8 mouse cellular contexts compared by ENCODE assay signal in genomic region chr19:6909507-6910289, GRCm38 (mm10). TPM values are rescaled to one million over a fixed set of nuclear protein-coding genes. Genes with fewer than 3 reads are reported as not detected.
DNase-seq lines count a peak whose midpoint lies in the region; ATAC-seq lines count a peak whose summit lies in the region.

Trmt112 (plus strand) TSS chr19:6909698.
Prdx5 (minus strand) TSS chr19:6910106.

- H3K27ac ChIP-seq in heart, embryonic 13.5 days (replicated peaks): peak within 1 kb of the TSS; percentile 98
- peak within 1 kb of the TSS; percentile 98 for H3K27ac ChIP-seq in liver, embryonic 12.5 days
- peak within 1 kb of the TSS; percentile 99 for H3K27ac ChIP-seq in stomach, embryonic 15.5 days

- peak; percentile 95 for DNase-seq in CD4-positive helper T cell, adult 2 months (ENCODE audit: low read depth, low spot score)
- peak; percentile 94 for DNase-seq in brain, embryonic 18.5 days (ENCODE audit: low read depth, low spot score)
- peak; percentile 96 for DNase-seq in kidney, postnatal 10 days
- DNase-seq in natural killer cell, adult 2 months (ENCODE audit: low spot score in 2 of 2): peak; percentile 88 to 90

- peak within 1 kb of the TSS; percentile 62 for H3K4me3 ChIP-seq in heart, embryonic 13.5 days
- peak within 1 kb of the TSS; percentile 78 for H3K4me3 ChIP-seq in liver, embryonic 12.5 days
- H3K4me3 ChIP-seq in stomach, embryonic 15.5 days (replicated peaks): peak within 1 kb of the TSS; percentile 59

- H3K4me1 ChIP-seq in heart, embryonic 13.5 days: peaks cover 27% of the 10 kb centered on the region
- peaks cover 41% of the 10 kb centered on the region for H3K4me1 ChIP-seq in liver, embryonic 12.5 days
- H3K4me1 ChIP-seq in stomach, embryonic 15.5 days: peaks cover 23% of the 10 kb centered on the region

- H3K27me3 ChIP-seq in heart, embryonic 13.5 days (replicated peaks): no peaks in the 10 kb centered on the region
- no peaks in the 10 kb centered on the region for H3K27me3 ChIP-seq in liver, embryonic 12.5 days (replicated peaks)
- H3K27me3 ChIP-seq in stomach, embryonic 15.5 days (replicated peaks): no peaks in the 10 kb centered on the region

- H3K9ac ChIP-seq in heart, embryonic 13.5 days: peak within 1 kb of the TSS; percentile 82
- H3K9ac ChIP-seq in liver, embryonic 12.5 days: peak within 1 kb of the TSS; percentile 82
- H3K9ac ChIP-seq in stomach, embryonic 15.5 days: peak within 1 kb of the TSS; percentile 42

- H3K36me3 ChIP-seq in heart, embryonic 13.5 days: peaks cover 64% of the 10 kb centered on the region
- peaks cover 57% of the 10 kb centered on the region for H3K36me3 ChIP-seq in liver, embryonic 12.5 days
- H3K36me3 ChIP-seq in stomach, embryonic 15.5 days: peaks cover 39% of the 10 kb centered on the region

- WGBS in heart, embryonic 13.5 days: under 1% methylated on average over 65 of the region's 65 CpGs
- 1% methylated on average over 65 of the region's 65 CpGs for WGBS in liver, embryonic 12.5 days (ENCODE audit: insufficient replicate concordance)
- under 1% methylated on average over 65 of the region's 65 CpGs for WGBS in stomach, embryonic 15.5 days

- ATAC-seq in erythroid progenitor cell, adult 5-6 weeks (replicated peaks; ENCODE audit: low FRiP score, poor library complexity, severe bottlenecking): peak; percentile 93
- ATAC-seq in heart, embryonic 13.5 days (ENCODE audit: extremely low read depth, insufficient number of reproducible peaks, low FRiP score, low TSS enrichment): peak; percentile 80
- ATAC-seq in liver, embryonic 12.5 days: peak; percentile 88
- ATAC-seq in stomach, embryonic 15.5 days (ENCODE audit: insufficient read depth, low FRiP score, low read depth): peak; percentile 93

- H3K9me3 ChIP-seq in heart, embryonic 13.5 days: no peaks in the 10 kb centered on the region
- H3K9me3 ChIP-seq in liver, embryonic 12.5 days (replicated peaks): no peaks in the 10 kb centered on the region
- H3K9me3 ChIP-seq in stomach, embryonic 15.5 days: no peaks in the 10 kb centered on the region

- peak within 1 kb of the TSS; percentile 72 for H3K4me2 ChIP-seq in heart, embryonic 13.5 days
- peak within 1 kb of the TSS; percentile 90 for H3K4me2 ChIP-seq in liver, embryonic 12.5 days
- H3K4me2 ChIP-seq in stomach, embryonic 15.5 days: peak within 1 kb of the TSS; percentile 71

RNA-seq across cellular contexts. Expression of gene Trmt112, which starts in this region (rescaled TPM):
- total RNA-seq in erythroid progenitor cell, adult 5-6 weeks (2015; ENCODE audit: low replicate concordance): 30.6 and 44.0 TPM in 2 replicates
- total RNA-seq in erythroid progenitor cell, adult 5-6 weeks (2017; ENCODE audit: low replicate concordance): 20.2 and 33.6 TPM in 2 replicates
- 79.1 and 93.8 TPM in 2 replicates for polyA plus RNA-seq in heart, embryonic 13.5 days (2015; fragmentation: Nextera tagmentation; extraction: Ambion mirVana)
- 115 TPM in 2 replicates for polyA plus RNA-seq in liver, embryonic 12.5 days (2016; fragmentation: Nextera tagmentation; extraction: Ambion mirVana)
- 130 and 135 TPM in 2 replicates for polyA plus RNA-seq in stomach, embryonic 15.5 days (2015; fragmentation: Nextera tagmentation; extraction: Ambion mirVana)

RNA-seq across cellular contexts. Expression of gene Prdx5, which starts in this region (rescaled TPM):
- 130 and 145 TPM in 2 replicates for total RNA-seq in erythroid progenitor cell, adult 5-6 weeks (2015; ENCODE audit: low replicate concordance)
- total RNA-seq in erythroid progenitor cell, adult 5-6 weeks (2017; ENCODE audit: low replicate concordance): 101 and 126 TPM in 2 replicates
- polyA plus RNA-seq in heart, embryonic 13.5 days (2015; fragmentation: Nextera tagmentation; extraction: Ambion mirVana): 217 and 232 TPM in 2 replicates
- polyA plus RNA-seq in liver, embryonic 12.5 days (2016; fragmentation: Nextera tagmentation; extraction: Ambion mirVana): 94.2 and 101 TPM in 2 replicates
- 228 and 279 TPM in 2 replicates for polyA plus RNA-seq in stomach, embryonic 15.5 days (2015; fragmentation: Nextera tagmentation; extraction: Ambion mirVana)

Comparison
In these comparisons a context has a peak if more than half of its experiments do, and no peak if none do; other contexts are left out.
1. Peak in every context shown above with its lines: DNase-seq, ATAC-seq, H3K4me3 ChIP-seq and H3K27ac ChIP-seq.